Mouse (Mus musculus) lung, adult 2 months (tissue): ENCODE data around the gene Gcn1l1.

Source experiments
- CTCF ChIP-seq: fragments of 200-500 bp; IDR thresholded peaks from 2 replicates; pipeline ENCODE4 v1.5.1; 2011; ENCODE audit warnings: mild to moderate bottlenecking, low read length, control low read depth; ENCODE audit not compliant: insufficient read depth
- POLR2A ChIP-seq: fragments of 200-500 bp; IDR thresholded peaks from 2 replicates; pipeline ENCODE4 v1.6.1; 2011; ENCODE audit warnings: low read depth, mild to moderate bottlenecking, control low read depth, low read length, borderline replicate concordance; ENCODE audit errors: extremely low read depth

DNA sequence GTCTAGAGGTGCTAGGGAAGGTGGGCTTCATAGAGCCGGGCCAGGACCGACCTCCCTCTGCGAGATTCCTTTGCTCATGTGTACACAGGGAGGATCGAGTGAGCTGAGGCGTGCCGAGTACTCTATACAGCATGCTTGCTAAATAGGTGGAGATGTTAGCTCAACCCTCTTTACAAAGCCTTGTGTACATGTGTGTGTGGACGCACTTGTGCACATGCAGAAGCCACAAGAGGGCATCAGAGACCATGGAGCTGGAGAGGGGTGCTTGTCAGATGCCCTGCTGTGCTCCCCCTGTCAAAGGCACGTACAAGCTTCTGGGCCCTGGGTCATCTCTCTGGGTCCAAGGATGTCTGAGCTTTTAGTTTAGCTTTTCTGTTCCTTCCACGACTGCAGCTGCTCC lies 79.1 kb downstream of the Gcn1l1 start:
- TF ChIP-seq CTCF (no peak), POLR2A (no peak)
